Mouse (Mus musculus) megakaryocyte, embryonic 14.5 days (primary cell): ENCODE measurements around the gene Cfap97d1. TPM values are rescaled to one million over a fixed set of nuclear protein-coding genes. Genes with fewer than 3 reads are reported as not detected.

Experiments used
- H3K27me3 ChIP-seq: replicated peaks from 2 replicates; pipeline ENCODE3; 2012; ENCODE audit warnings: inconsistent platforms
- H3K36me3 ChIP-seq: replicated peaks from 2 replicates; pipeline ENCODE3; 2012; ENCODE audit warnings: low read length, inconsistent platforms, mixed read lengths
- H3K4me1 ChIP-seq: 2 replicates; pipeline ENCODE4 v1.6.1; 2012; ENCODE audit warnings: inconsistent platforms
- H3K4me3 ChIP-seq: replicated peaks from 2 replicates; pipeline ENCODE3; 2012; ENCODE audit warnings: moderate library complexity, mild to moderate bottlenecking, inconsistent platforms
- H3K9me3 ChIP-seq: 2 replicates; pipeline ENCODE4 v1.6.1; 2012; ENCODE audit warnings: inconsistent platforms
- FLI1 ChIP-seq: IDR thresholded peaks from 2 replicates; pipeline ENCODE4 v1.6.1; 2012; ENCODE audit warnings: low read length, inconsistent platforms, mixed read lengths
- GATA1 ChIP-seq: IDR thresholded peaks from 3 replicates; pipeline ENCODE4 v1.6.1; 2012; ENCODE audit warnings: mixed read lengths, low read length, inconsistent platforms, borderline replicate concordance
- polyA plus RNA-seq: library from polyadenylated mRNA; stranded (reverse); fragments of >175 nt; gene quantifications from 2 replicates; pipeline ENCODE4 v1.2.3, GENCODE M21; 2012; ENCODE audit warnings: low replicate concordance; ENCODE audit not compliant: insufficient read depth

Gene Cfap97d1
- polyA plus RNA-seq, 1 experiment, result not detected

GRCm38 (mm10) chr11:102023406-102023805 lies 39.3 kb downstream of the Cfap97d1 start:
- TF ChIP-seq GATA1 (no peak), FLI1 (no peak)
- H3K4me3 ChIP-seq, result no peak overlapping the region
- H3K36me3 ChIP-seq, result no peaks in the 10 kb centered on the region
- H3K4me1 ChIP-seq, result peaks cover 19% of the 10 kb centered on the region
- peaks cover 89% of the 10 kb centered on the region for H3K27me3 ChIP-seq
- H3K9me3 ChIP-seq, result no peaks in the 10 kb centered on the region

- Histone ChIP-seq H3K4me1 (peaks cover 19% of the 10 kb centered on the region), H3K9me3 (no peaks in the 10 kb centered on the region), H3K4me3 (no peak overlapping the region), H3K27me3 (peaks cover 86% of the 10 kb centered on the region), H3K36me3 (no peaks in the 10 kb centered on the region)
- TF ChIP-seq GATA1, result no peak
- no peak for TF ChIP-seq FLI1
Measured at GRCm38 (mm10) chr11:102024084-102024758, 40.1 kb downstream of the Cfap97d1 start.

- TF ChIP-seq GATA1, result no peak
- TF ChIP-seq FLI1, result no peak
- Histone ChIP-seq H3K4me1 (peaks cover 22% of the 10 kb centered on the region), H3K36me3 (no peaks in the 10 kb centered on the region), H3K9me3 (no peaks in the 10 kb centered on the region), H3K27me3 (peaks cover 83% of the 10 kb centered on the region), H3K4me3 (no peak overlapping the region)
Measured at GRCm38 (mm10) chr11:102024875-102025274, 40.8 kb downstream of the Cfap97d1 start.

- TF ChIP-seq FLI1, result no peak
- no peak for TF ChIP-seq GATA1
- peaks cover 26% of the 10 kb centered on the region for H3K4me1 ChIP-seq
- no peaks in the 10 kb centered on the region for H3K9me3 ChIP-seq
- H3K27me3 ChIP-seq, result peaks cover 83% of the 10 kb centered on the region
- no peak overlapping the region for H3K4me3 ChIP-seq
- no peaks in the 10 kb centered on the region for H3K36me3 ChIP-seq
Measured at GRCm38 (mm10) chr11:102025354-102025753, 41.3 kb downstream of the Cfap97d1 start.

- Histone ChIP-seq H3K9me3 (no peaks in the 10 kb centered on the region), H3K36me3 (no peaks in the 10 kb centered on the region), H3K27me3 (peaks cover 82% of the 10 kb centered on the region), H3K4me1 (peaks cover 26% of the 10 kb centered on the region), H3K4me3 (peak overlapping the region; percentile 91)
- TF ChIP-seq FLI1 (no peak), GATA1 (no peak)
Measured at GRCm38 (mm10) chr11:102025991-102026660, 42.0 kb downstream of the Cfap97d1 start.

- peaks cover 26% of the 10 kb centered on the region for H3K4me1 ChIP-seq
- H3K9me3 ChIP-seq, result no peaks in the 10 kb centered on the region
- H3K27me3 ChIP-seq, result peaks cover 79% of the 10 kb centered on the region
- TF ChIP-seq GATA1 (no peak), FLI1 (no peak)
- peak overlapping the region; percentile 91 for H3K4me3 ChIP-seq
- no peaks in the 10 kb centered on the region for H3K36me3 ChIP-seq
Measured at GRCm38 (mm10) chr11:102026694-102027360, 42.7 kb downstream of the Cfap97d1 start.

- Histone ChIP-seq H3K27me3 (peaks cover 77% of the 10 kb centered on the region), H3K36me3 (no peaks in the 10 kb centered on the region), H3K4me3 (peak overlapping the region; percentile 91), H3K9me3 (no peaks in the 10 kb centered on the region), H3K4me1 (peaks cover 26% of the 10 kb centered on the region)
- TF ChIP-seq GATA1 (no peak), FLI1 (no peak)
Measured at GRCm38 (mm10) chr11:102027361-102028017, 43.4 kb downstream of the Cfap97d1 start.

GRCm38 (mm10) chr11:102028087-102028816 lies 44.2 kb downstream of the Cfap97d1 start, which contains the start of gene Mpp3:
Gene Mpp3, minus strand, starts transcription at chr11:102028461.
- Histone ChIP-seq H3K9me3 (no peaks in the 10 kb centered on the region), H3K27me3 (peaks cover 76% of the 10 kb centered on the region), H3K36me3 (no peaks in the 10 kb centered on the region), H3K4me3 (peak within 1 kb of the TSS; percentile 35), H3K4me1 (peaks cover 26% of the 10 kb centered on the region)
- TF ChIP-seq FLI1 (no peak), GATA1 (no peak)

GRCm38 (mm10) chr11:102029304-102029703 lies 45.2 kb downstream of the Cfap97d1 start:
- Histone ChIP-seq H3K4me1 (peaks cover 26% of the 10 kb centered on the region), H3K9me3 (no peaks in the 10 kb centered on the region), H3K4me3 (no peak overlapping the region), H3K27me3 (peaks cover 67% of the 10 kb centered on the region), H3K36me3 (no peaks in the 10 kb centered on the region)
- TF ChIP-seq FLI1, result no peak
- TF ChIP-seq GATA1, result no peak
